Mouse (Mus musculus) c-Kit-positive CD71-negative TER-119-negative erythroid progenitor cells, embryonic 14.5 days (primary cell): Measurements from ENCODE around the gene Fcnb.

Experiments used
- DNase-seq: peaks from one replicate; pipeline ENCODE4 v3.0.0-alpha.2; 2013; ENCODE audit warnings: low read depth

Gene Fcnb

GRCm38 (mm10) chr2:28084768-28085167 is at the start of gene Fcnb:
Gene Fcnb, minus strand, starts transcription at chr2:28084885.
- no peak for DNase-seq

GRCm38 (mm10) chr2:28133833-28134232 is 49.1 kb upstream of the Fcnb start:
- DNase-seq, result no peak

GRCm38 (mm10) chr2:28132117-28132516 is 47.4 kb upstream of the Fcnb start:
- no peak for DNase-seq

- DNase-seq, result no peak
Observed at GRCm38 (mm10) chr2:28126763-28127438, 42.2 kb upstream of the Fcnb start.

- no peak for DNase-seq
Observed at GRCm38 (mm10) chr2:28123910-28124309, 39.2 kb upstream of the Fcnb start.

- no peak for DNase-seq
Observed at GRCm38 (mm10) chr2:28121309-28121708, 36.6 kb upstream of the Fcnb start.

- DNase-seq, result no peak
Observed at GRCm38 (mm10) chr2:28120342-28120741, 35.7 kb upstream of the Fcnb start.

- DNase-seq, result no peak
Observed at GRCm38 (mm10) chr2:28118518-28119116, 33.9 kb upstream of the Fcnb start.

- DNase-seq, result no peak
Observed at GRCm38 (mm10) chr2:28117490-28118308, 33.0 kb upstream of the Fcnb start.

- no peak for DNase-seq
Observed at GRCm38 (mm10) chr2:28108763-28109162, 24.1 kb upstream of the Fcnb start.

GRCm38 (mm10) chr2:28106002-28106401 is 21.3 kb upstream of the Fcnb start:
- DNase-seq, result no peak

GRCm38 (mm10) chr2:28103653-28104052 is 19.0 kb upstream of the Fcnb start:
- DNase-seq, result no peak

- no peak for DNase-seq
Observed at GRCm38 (mm10) chr2:28101892-28102291, 17.2 kb upstream of the Fcnb start.

- DNase-seq, result no peak
Observed at GRCm38 (mm10) chr2:28100796-28101483, 16.3 kb upstream of the Fcnb start.

- DNase-seq, result no peak
Observed at GRCm38 (mm10) chr2:28098547-28099505, 14.1 kb upstream of the Fcnb start.

- DNase-seq, result no peak
Observed at GRCm38 (mm10) chr2:28096751-28097309, 12.1 kb upstream of the Fcnb start.

GRCm38 (mm10) chr2:28092099-28092498 is 7.4 kb upstream of the Fcnb start:
- DNase-seq, result peak; percentile 34

- no peak for DNase-seq
Observed at GRCm38 (mm10) chr2:28091042-28091441, 6.4 kb upstream of the Fcnb start.

- no peak for DNase-seq
Observed at GRCm38 (mm10) chr2:28090299-28091008, 5.8 kb upstream of the Fcnb start.

- DNase-seq, result no peak
Observed at GRCm38 (mm10) chr2:28089095-28089494, 4.4 kb upstream of the Fcnb start.
